Mouse (Mus musculus): ENCODE data around the gene Cdrt4. TPM values are rescaled to one million over a fixed set of nuclear protein-coding genes. Genes with fewer than 3 reads are reported as not detected.

Cdrt4 gene
- total and polyA plus RNA-seq, 3 experiments: not detected

- Histone ChIP-seq H3K9ac (ENCODE audit: control insufficient read depth, low read depth, low read length, poor library complexity, severe bottlenecking) (no peak overlapping the region), H3K79me2 (ENCODE audit: control insufficient read depth, insufficient read depth, low read length, poor library complexity) (no peaks in the 10 kb centered on the region), H3K36me3 (ENCODE audit: control insufficient read depth in 1 of 2, insufficient read depth in 2 of 2, low read length in 2 of 2) (no peaks in the 10 kb centered on the region), H3K27me3 (ENCODE audit: control insufficient read depth in 1 of 2, insufficient read depth in 2 of 2, low read length in 2 of 2) (no peaks in the 10 kb centered on the region), H3K4me1 (ENCODE audit: control insufficient read depth in 1 of 2, insufficient read depth in 2 of 2, low read length in 2 of 2) (no peaks in the 10 kb centered on the region), H3K27ac (ENCODE audit: control insufficient read depth, low read depth, low read length) (no peak overlapping the region), H3K9me3 (replicated peaks; ENCODE audit: insufficient read depth, low read length) (no peaks in the 10 kb centered on the region), H3K4me3 (ENCODE audit: control insufficient read depth in 1 of 2, insufficient read depth in 1 of 2, low read depth in 2 of 2, low read length in 2 of 2) (no peak overlapping the region)
- no peak for DNase-seq (ENCODE audit: low read depth, low spot score)
- TF ChIP-seq BHLHE40 (IDR thresholded peaks at IDR 0.05; ENCODE audit: borderline replicate concordance, low read depth, low read length) (no peak), KAT2A (conservative IDR thresholded peaks at IDR 0.05; ENCODE audit: low read depth, low read length) (no peak), JUND (IDR thresholded peaks at IDR 0.05; ENCODE audit: low read depth, low read length) (no peak), MXI1 (IDR thresholded peaks at IDR 0.05; ENCODE audit: low read depth, low read length) (no peak), TCF12 (IDR thresholded peaks at IDR 0.05; ENCODE audit: low read depth, low read length) (no peak), TAL1 (IDR thresholded peaks at IDR 0.05; ENCODE audit: low read length) (no peak), MYC (IDR thresholded peaks at IDR 0.05; ENCODE audit: low read depth, low read length) (no peak), EP300 (IDR thresholded peaks at IDR 0.05; ENCODE audit: low read depth in 1 of 2, low read length in 2 of 2) (no peak), UBTF (IDR thresholded peaks at IDR 0.05; ENCODE audit: borderline replicate concordance, insufficient read depth, low read depth, low read length) (no peak), MEF2A (IDR thresholded peaks at IDR 0.05; ENCODE audit: extremely low read depth, insufficient replicate concordance, low read depth, low read length, poor library complexity, severe bottlenecking) (no peak), CHD2 (IDR thresholded peaks at IDR 0.05; ENCODE audit: low read length) (no peak), RAD21 (IDR thresholded peaks at IDR 0.05; ENCODE audit: low read depth, low read length) (no peak), NRF1 (IDR thresholded peaks at IDR 0.05; ENCODE audit: insufficient read depth, low read depth, low read length, poor library complexity, severe bottlenecking) (no peak), HCFC1 (IDR thresholded peaks at IDR 0.05; ENCODE audit: low read depth, low read length) (no peak), ELF1 (IDR thresholded peaks at IDR 0.05; ENCODE audit: low read depth, low read length) (no peak), RCOR1 (IDR thresholded peaks at IDR 0.05; ENCODE audit: low read depth, low read length) (no peak), SIN3A (IDR thresholded peaks at IDR 0.05; ENCODE audit: low read length) (no peak), POLR2AphosphoS5 (IDR thresholded peaks at IDR 0.05; ENCODE audit: borderline replicate concordance, low read depth, low read length) (no peak), GATA1 (IDR thresholded peaks at IDR 0.05; ENCODE audit: low read depth, low read length) (no peak), ZNF384 (IDR thresholded peaks at IDR 0.05; ENCODE audit: low read depth, low read length) (no peak)
Observed at GRCm38 (mm10) chr11:62995755-62996521, 44.9 kb downstream of the Cdrt4 start.
